Mouse (Mus musculus) E14TG2a.4 (cell line): ENCODE data around the gene Clptm1.

Experiments
- CTCF ChIP-seq: conservative IDR thresholded peaks from 2 replicates; pipeline ENCODE4 v1.5.1; 2014; ENCODE audit warnings: low read length
- NANOG ChIP-seq: IDR thresholded peaks from 2 replicates; pipeline ENCODE4 v1.6.1; 2014; ENCODE audit warnings: borderline replicate concordance, low read length, mixed read lengths
- POU5F1 ChIP-seq: IDR thresholded peaks from 2 replicates; pipeline ENCODE4 v1.6.1; 2014; ENCODE audit warnings: low read length, borderline replicate concordance

DNA sequence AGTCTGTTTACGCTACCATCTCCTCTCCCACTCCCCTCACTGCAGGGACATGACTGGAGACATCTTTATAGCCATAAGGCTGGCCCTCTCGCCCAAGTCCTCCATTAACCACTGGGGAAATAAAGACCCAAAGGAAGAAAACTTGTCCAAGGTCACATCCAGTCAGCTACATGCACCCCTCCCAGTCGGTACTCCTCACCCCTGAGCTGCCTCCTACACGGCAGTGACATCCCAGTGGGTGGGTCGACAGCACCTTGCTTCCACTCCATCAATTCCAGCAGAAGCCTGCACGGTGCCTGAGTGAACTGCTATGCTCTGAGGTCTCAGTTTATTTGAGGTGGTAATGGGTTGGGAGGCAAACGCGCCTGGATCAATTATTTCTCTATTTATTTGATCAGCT lies 893 bp downstream of the Clptm1 start:
- TF ChIP-seq CTCF (no peak), POU5F1 (no peak), NANOG (no peak)
